Comparison of ENCODE assay signal across 11 mouse cellular contexts in the genomic region with DNA sequence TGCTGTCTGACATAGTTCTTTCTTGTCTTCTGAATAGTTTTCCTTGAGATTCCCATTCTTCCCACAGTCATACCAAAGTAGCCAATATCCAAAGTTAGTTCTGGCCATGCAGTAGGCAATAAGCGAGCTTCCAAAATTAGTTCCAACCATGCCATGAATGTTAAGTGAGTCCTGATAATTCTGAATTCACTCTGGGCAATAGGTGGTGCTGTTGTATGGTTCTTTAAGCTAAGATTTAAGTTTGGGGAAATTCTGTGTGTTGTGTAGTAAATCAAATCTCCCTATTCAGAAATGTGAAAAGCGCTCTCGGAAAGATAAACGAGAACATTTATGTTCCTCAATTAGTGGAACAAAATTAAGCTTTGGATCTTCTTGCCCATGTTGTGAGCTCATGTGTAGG. TPM values are rescaled to one million over a fixed set of nuclear protein-coding genes. Genes with fewer than 3 reads are reported as not detected.
DNase-seq lines count a peak whose midpoint lies in the region; ATAC-seq and TF ChIP-seq lines count a peak whose summit lies in the region.
"Had no signal": no experiment of that assay in that cellular context is flagged by ENCODE, and none has a peak within 500 bp of the region (broad histone marks: within the 10 kb centered on the region; RNA-seq: fewer than 3 reads in every experiment).

No protein-coding gene starts in this region.

- no peak overlapping the region for H3K27ac ChIP-seq in kidney, adult 2 months (ENCODE audit: insufficient read depth, low read depth, low read length)
- no peak overlapping the region for H3K27ac ChIP-seq in forebrain, embryonic 13.5 days
- H3K27ac ChIP-seq: lung, embryonic 15.5 days; neural tube, embryonic 12.5 days had no signal

- no peak for TF ChIP-seq POLR2A in kidney, adult 2 months (IDR thresholded peaks at IDR 0.05; ENCODE audit: low read depth, low read length)

- DNase-seq in cerebellum, postnatal 10 days, result peak; percentile 15 to 38
- DNase-seq in cerebellum, adult 18-20 months, result no peak
- DNase-seq in kidney, adult 2 months, result peak; percentile 42
- no peak for DNase-seq in kidney, postnatal 25 days
- peak; percentile 13 for DNase-seq in right cerebral cortex, adult 18-20 months
- no peak for DNase-seq in right cerebral cortex, postnatal 14 days
- DNase-seq in adrenal gland, postnatal 36 days, result no peak

- H3K9me3 ChIP-seq in forebrain, embryonic 13.5 days (replicated peaks), result no peaks in the 10 kb centered on the region
- H3K9me3 ChIP-seq: lung, embryonic 15.5 days; neural tube, embryonic 12.5 days had no signal

- H3K36me3 ChIP-seq in kidney, adult 2 months (ENCODE audit: control insufficient read depth, insufficient read depth, low read length), result no peaks in the 10 kb centered on the region
- H3K36me3 ChIP-seq in forebrain, embryonic 13.5 days (ENCODE audit: poor library complexity, severe bottlenecking), result no peaks in the 10 kb centered on the region
- H3K36me3 ChIP-seq: lung, embryonic 15.5 days; neural tube, embryonic 12.5 days had no signal

- 36% methylated on average over 4 of the region's 4 CpGs for WGBS in kidney, adult 2 months
- WGBS in forebrain, embryonic 13.5 days, result 73% methylated on average over 4 of the region's 4 CpGs

- H3K4me3 ChIP-seq in kidney, adult 2 months (ENCODE audit: insufficient read depth, low read depth, low read length), result no peak overlapping the region
- no peak overlapping the region for H3K4me3 ChIP-seq in forebrain, embryonic 13.5 days
- H3K4me3 ChIP-seq: lung, embryonic 15.5 days; neural tube, embryonic 12.5 days had no signal

- no peak for ATAC-seq in forebrain, embryonic 13.5 days

- no peak overlapping the region for H3K4me2 ChIP-seq in forebrain, embryonic 13.5 days
- H3K4me2 ChIP-seq: lung, embryonic 15.5 days; neural tube, embryonic 12.5 days had no signal

- TF ChIP-seq CTCF in kidney, adult 2 months (conservative IDR thresholded peaks at IDR 0.05; ENCODE audit: insufficient read depth, insufficient read length, low read depth, low read length), result no peak

- no peaks in the 10 kb centered on the region for H3K27me3 ChIP-seq in kidney, adult 2 months (replicated peaks; ENCODE audit: control insufficient read depth, insufficient read depth, low read length)
- H3K27me3 ChIP-seq in forebrain, embryonic 13.5 days, result no peaks in the 10 kb centered on the region
- H3K27me3 ChIP-seq: lung, embryonic 15.5 days; neural tube, embryonic 12.5 days had no signal

- no peak overlapping the region for H3K9ac ChIP-seq in forebrain, embryonic 13.5 days
- H3K9ac ChIP-seq: lung, embryonic 15.5 days; neural tube, embryonic 12.5 days had no signal

- H3K4me1 ChIP-seq in kidney, adult 2 months (ENCODE audit: control insufficient read depth, insufficient read depth, low read length), result peaks cover 6% of the 10 kb centered on the region; the same call in 1 of the 2 replicates
- peaks cover 7% of the 10 kb centered on the region; the same call in 1 of the 2 replicates for H3K4me1 ChIP-seq in forebrain, embryonic 13.5 days

RNA-seq across cellular contexts. Expression of gene Mfsd4b3, which starts 1.7 kb away (rescaled TPM):
- 15.8 and 17.4 TPM in 2 replicates for polyA plus RNA-seq in kidney, adult 2 months (2012; rRNA removed)
- 1 to 10 TPM; 2.8 to 9.5 TPM for total RNA-seq in adrenal gland, postnatal 36 days (2021)
- polyA plus RNA-seq in forebrain, embryonic 13.5 days (2015; fragmentation: Nextera tagmentation; extraction: Ambion mirVana), result not detected in 2 replicates

RNA-seq across cellular contexts. Expression of gene Mfsd4b5, which starts 28.2 kb away (rescaled TPM):
- polyA plus RNA-seq in kidney, adult 2 months (2012; rRNA removed), result 223 and 249 TPM in 2 replicates
- total RNA-seq in adrenal gland, postnatal 36 days (2021), result under 1 TPM; 0.60 to 0.76 TPM
- not detected in 2 replicates for polyA plus RNA-seq in forebrain, embryonic 13.5 days (2015; fragmentation: Nextera tagmentation; extraction: Ambion mirVana)

RNA-seq across cellular contexts. Expression of gene Mfsd4b2, which starts 31.5 kb away (rescaled TPM):
- polyA plus RNA-seq in kidney, adult 2 months (2012; rRNA removed), result 0.38 and 0.53 TPM in 2 replicates
- total RNA-seq in adrenal gland, postnatal 36 days (2021), result under 1 TPM; 0.33 to 0.63 TPM
- not detected in 2 replicates for polyA plus RNA-seq in forebrain, embryonic 13.5 days (2015; fragmentation: Nextera tagmentation; extraction: Ambion mirVana)
- polyA plus RNA-seq: C2C12; lung, embryonic 15.5 days; neural tube, embryonic 12.5 days had no signal

RNA-seq across cellular contexts. Expression of gene Mfsd4b4, which starts 59.2 kb away (rescaled TPM):
- polyA plus RNA-seq in kidney, adult 2 months (2012; rRNA removed), result 3.2 and 3.4 TPM in 2 replicates
- 10 to 100 TPM in 1 of 2 experiments, 1 to 10 TPM in 1; 5.8 to 11.8 TPM for total RNA-seq in adrenal gland, postnatal 36 days (2021)
- 3.4 and 3.8 TPM in 2 replicates for polyA plus RNA-seq in forebrain, embryonic 13.5 days (2015; fragmentation: Nextera tagmentation; extraction: Ambion mirVana)

Comparison
In these comparisons a context has a peak if more than half of its experiments do, and no peak if none do; other contexts are left out.
1. DNase-seq: peak in cerebellum, postnatal 10 days (2 of 2), kidney, adult 2 months (single experiment) and right cerebral cortex, adult 18-20 months (single experiment); none in cerebellum, adult 18-20 months (0 of 2), kidney, postnatal 25 days (0 of 2), right cerebral cortex, postnatal 14 days (single experiment) and adrenal gland, postnatal 36 days (0 of 2).
2. RNA of gene Mfsd4b3, which starts 1.7 kb away (polyA plus RNA-seq): 15.8 to 17.4 TPM in kidney, adult 2 months; not detected in forebrain, embryonic 13.5 days; every median in the first group is over 10 times any median in the second.
3. RNA of gene Mfsd4b5, which starts 28.2 kb away (polyA plus RNA-seq): 223 to 249 TPM in kidney, adult 2 months; not detected in forebrain, embryonic 13.5 days; every median in the first group is over 100 times any median in the second.